Mouse (Mus musculus): ENCODE data around the gene Olfr921. TPM values are rescaled to one million over a fixed set of nuclear protein-coding genes. Genes with fewer than 3 reads are reported as not detected.

Olfr921 gene
- polyA plus RNA-seq, 1 experiment, result not detected

DNA sequence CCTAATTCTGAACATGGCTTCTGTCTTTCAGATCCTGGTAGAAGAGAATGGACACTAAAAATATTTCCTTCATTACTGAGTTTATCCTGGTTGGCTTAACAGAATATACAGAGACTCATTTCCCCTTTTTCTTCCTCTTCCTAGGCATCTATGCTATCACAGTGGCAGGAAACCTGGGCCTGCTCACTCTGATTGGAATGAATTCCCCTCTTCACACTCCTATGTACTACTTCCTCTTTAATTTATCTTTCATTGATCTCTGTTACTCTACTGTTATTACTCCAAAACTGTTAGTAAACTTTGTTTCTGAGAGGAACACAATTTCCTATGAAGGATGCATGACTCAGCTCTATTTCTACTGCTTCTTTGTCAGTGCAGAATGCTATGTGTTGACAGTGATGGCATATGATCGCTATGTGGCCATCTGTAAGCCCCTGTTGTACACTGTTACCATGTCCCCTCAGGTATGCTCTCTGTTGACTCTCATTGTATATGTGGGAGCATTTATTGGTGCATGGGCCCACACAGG is 42.7 kb downstream of the Olfr921 start:
- Histone ChIP-seq H3K4me1 (ENCODE audit: control insufficient read depth) (no peaks in the 10 kb centered on the region), H3K36me3 (ENCODE audit: control insufficient read depth) (no peaks in the 10 kb centered on the region), H3K27me3 (ENCODE audit: control insufficient read depth) (no peaks in the 10 kb centered on the region), H3K9me3 (ENCODE audit: control insufficient read depth, low read length) (no peaks in the 10 kb centered on the region), H3K4me3 (replicated peaks) (no peak overlapping the region)
- TF ChIP-seq GATA1 (IDR thresholded peaks at IDR 0.05; ENCODE audit: low read length) (no peak), TAL1 (IDR thresholded peaks at IDR 0.05; ENCODE audit: low read length) (no peak)

GRCm38 (mm10) chr9:38826245-38826644 is 53.4 kb downstream of the Olfr921 start, which contains the start of gene Olfr923:
Gene Olfr923, plus strand, starts transcription at chr9:38826545.
- Histone ChIP-seq H3K36me3 (ENCODE audit: control insufficient read depth) (no peaks in the 10 kb centered on the region), H3K9me3 (ENCODE audit: control insufficient read depth, low read length) (no peaks in the 10 kb centered on the region), H3K27me3 (ENCODE audit: control insufficient read depth) (no peaks in the 10 kb centered on the region), H3K4me3 (replicated peaks) (no peak within 1 kb of the TSS), H3K4me1 (ENCODE audit: control insufficient read depth) (no peaks in the 10 kb centered on the region)
- no peak for TF ChIP-seq TAL1 (IDR thresholded peaks at IDR 0.05; ENCODE audit: low read length)
- TF ChIP-seq GATA1 (IDR thresholded peaks at IDR 0.05; ENCODE audit: low read length), result no peak

Other genes with a start within 250 kb of the Olfr921 start
- gene Olfr910, start 235.2 kb upstream of the Olfr921 start, polyA plus RNA-seq (2012), result not detected in 2 replicates
- gene Olfr912, start 192.9 kb upstream of the Olfr921 start, polyA plus RNA-seq (2012), result 0.01 TPM in 1 of 2 replicates, not detected in the other
- gene Olfr913, start 180.3 kb upstream of the Olfr921 start, polyA plus RNA-seq (2012), result not detected in 2 replicates
- not detected in 2 replicates for gene Olfr914, start 168.0 kb upstream of the Olfr921 start, polyA plus RNA-seq (2012)
- not detected in 2 replicates for gene Olfr916, start 113.2 kb upstream of the Olfr921 start, polyA plus RNA-seq (2012)
- not detected in 2 replicates for gene Olfr917, start 107.2 kb upstream of the Olfr921 start, polyA plus RNA-seq (2012)
- gene Olfr918, start 98.5 kb upstream of the Olfr921 start, polyA plus RNA-seq (2012), result not detected in 2 replicates
- not detected in 2 replicates for gene Olfr919, start 69.4 kb upstream of the Olfr921 start, polyA plus RNA-seq (2012)
- gene Vwa5a, start 54.8 kb upstream of the Olfr921 start, polyA plus RNA-seq (2012), result 0.02 and 0.08 TPM in 2 replicates
- not detected in 2 replicates for gene Olfr920, start 20.8 kb upstream of the Olfr921 start, polyA plus RNA-seq (2012)
- gene Olfr922, start 41.5 kb downstream of the Olfr921 start, polyA plus RNA-seq (2012), result not detected in 2 replicates
- gene Olfr923, start 53.5 kb downstream of the Olfr921 start, polyA plus RNA-seq (2012), result 0.04 TPM in 1 of 2 replicates, not detected in the other
- not detected in 2 replicates for gene Olfr924, start 71.4 kb downstream of the Olfr921 start, polyA plus RNA-seq (2012)
- gene Olfr26, start 82.0 kb downstream of the Olfr921 start, polyA plus RNA-seq (2012), result not detected in 2 replicates
- not detected in 2 replicates for gene Olfr926, start 104.1 kb downstream of the Olfr921 start, polyA plus RNA-seq (2012)
- not detected in 2 replicates for gene Olfr930, start 156.7 kb downstream of the Olfr921 start, polyA plus RNA-seq (2012)
- gene Olfr933, start 199.2 kb downstream of the Olfr921 start, polyA plus RNA-seq (2012), result not detected in 2 replicates
- not detected in 2 replicates for gene Olfr934, start 215.2 kb downstream of the Olfr921 start, polyA plus RNA-seq (2012)
- not detected in 2 replicates for gene Olfr935, start 226.6 kb downstream of the Olfr921 start, polyA plus RNA-seq (2012)

Data from erythroblast, embryonic 14.5 days (primary cell).